Mouse (Mus musculus) kidney, postnatal 25 days (tissue): ENCODE data around the gene Acat2.
"Not testable (repeated sequence)": the region's sequence is repeated elsewhere in the genome, so short reads cannot be mapped to it uniquely, and the experiment has no call there.

Source experiments
- DNase-seq, 2 experiments: peaks; one replicate each; pipeline ENCODE4 v3.0.0; 2021; ENCODE audit warnings: mixed read lengths in 2 of 2

Acat2 gene

DNA sequence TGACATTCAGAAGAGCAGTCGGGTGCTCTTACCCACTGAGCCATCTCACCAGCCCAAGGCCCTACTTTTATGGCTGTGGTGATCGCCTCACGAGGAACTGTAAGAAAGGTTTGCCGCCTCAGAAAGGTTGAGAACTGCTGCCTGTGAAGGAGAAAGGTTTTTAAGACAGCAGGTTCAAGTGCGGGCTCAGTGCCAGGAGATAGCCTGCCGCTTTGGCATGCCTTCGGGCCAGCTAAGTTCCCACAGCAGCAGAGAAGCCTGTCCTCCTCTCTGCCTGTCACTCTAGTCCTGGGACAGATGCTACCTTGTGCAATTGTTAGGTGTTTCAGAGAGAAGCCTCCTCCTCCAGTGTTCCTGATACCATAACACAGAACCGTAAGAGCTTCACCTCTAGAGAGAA is 3.9 kb downstream of the Acat2 start:
- DNase-seq = peak; percentile 51 to 57

DNA sequence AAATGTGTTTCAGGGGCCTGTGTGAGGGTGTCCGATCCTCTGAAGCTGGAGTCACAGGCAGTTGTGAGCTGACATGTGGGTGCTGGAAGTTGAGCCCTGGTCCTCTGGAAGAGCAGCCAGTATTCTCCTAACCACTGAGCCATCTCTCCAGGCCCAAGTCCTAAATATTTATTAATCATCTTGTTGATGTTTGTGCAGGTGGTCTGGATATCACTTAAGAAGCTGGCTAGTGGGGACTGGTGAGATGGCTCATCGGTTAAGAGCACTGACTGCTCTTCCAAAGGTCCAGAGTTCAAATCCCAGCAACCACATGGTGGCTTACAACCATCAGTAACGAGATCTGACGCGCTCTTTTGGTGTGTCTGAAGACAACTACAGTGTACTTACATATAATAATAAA is 10.9 kb downstream of the Acat2 start:
- no peak for DNase-seq

DNA sequence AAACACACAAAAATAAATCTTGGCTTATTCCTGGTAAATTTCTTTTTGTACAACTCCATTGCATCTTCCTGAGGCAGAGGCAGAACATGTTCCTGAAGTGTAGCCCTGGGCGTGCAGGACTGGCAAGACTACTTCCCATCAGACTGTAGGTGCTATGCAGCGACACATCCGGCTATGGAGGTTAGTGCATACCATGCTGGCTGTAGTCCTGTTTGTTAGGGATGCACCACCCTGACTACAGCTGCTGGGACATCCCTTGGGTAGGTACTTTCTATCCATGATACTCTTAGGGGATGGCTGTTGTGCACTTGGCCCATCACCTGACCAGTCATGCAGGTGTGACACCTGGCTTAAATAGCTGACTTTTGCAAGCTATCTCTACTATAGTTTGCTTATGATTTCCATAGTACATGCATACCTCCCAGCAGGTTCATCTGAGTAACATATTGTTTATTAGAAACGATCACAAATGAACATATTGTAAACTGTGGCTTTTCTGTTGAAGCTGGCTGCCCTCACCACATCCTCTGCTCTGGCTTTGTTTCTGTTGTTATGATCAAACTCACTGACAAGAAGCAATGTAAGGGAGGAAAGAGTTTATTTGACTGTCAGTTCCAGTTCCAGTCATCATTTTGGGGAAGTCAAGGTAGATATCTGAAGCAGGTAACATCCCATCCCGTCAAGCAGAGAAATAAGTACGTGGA is 17.9 kb downstream of the Acat2 start:
- no peak for DNase-seq

DNA sequence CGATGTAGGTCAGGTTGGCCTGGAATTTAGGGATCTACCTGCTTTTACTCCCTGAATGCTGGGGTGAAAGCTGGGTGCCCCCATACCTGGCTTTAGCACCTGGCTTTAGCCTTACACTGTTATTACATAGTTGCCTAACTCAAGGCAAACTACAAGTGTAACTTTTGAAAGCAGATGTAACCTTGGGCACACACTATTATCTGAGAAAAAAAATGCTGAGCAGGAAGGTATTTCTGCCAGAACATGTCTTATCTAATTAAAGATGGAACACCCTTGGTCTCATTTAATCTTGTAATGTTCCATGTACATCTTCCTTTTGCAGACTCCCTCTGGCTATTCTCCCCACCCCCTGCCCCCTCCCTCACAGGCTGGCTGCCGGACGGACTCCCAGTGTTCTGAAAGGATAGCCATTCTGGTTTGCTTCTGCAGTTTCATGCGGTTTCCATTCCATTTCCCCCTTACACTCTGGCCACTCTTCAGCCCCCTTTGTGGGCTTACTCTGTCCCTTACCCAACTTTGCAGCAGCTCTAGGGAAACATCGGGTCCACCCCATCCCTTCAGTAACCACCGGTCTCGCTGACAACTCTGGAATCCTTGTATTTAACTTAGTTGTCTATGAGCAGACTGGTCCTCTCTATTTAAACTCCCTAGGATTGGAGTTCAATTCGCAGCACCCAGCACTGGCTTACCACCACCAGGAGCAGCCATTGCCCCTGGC is 18.8 kb downstream of the Acat2 start:
- no peak for DNase-seq

DNA sequence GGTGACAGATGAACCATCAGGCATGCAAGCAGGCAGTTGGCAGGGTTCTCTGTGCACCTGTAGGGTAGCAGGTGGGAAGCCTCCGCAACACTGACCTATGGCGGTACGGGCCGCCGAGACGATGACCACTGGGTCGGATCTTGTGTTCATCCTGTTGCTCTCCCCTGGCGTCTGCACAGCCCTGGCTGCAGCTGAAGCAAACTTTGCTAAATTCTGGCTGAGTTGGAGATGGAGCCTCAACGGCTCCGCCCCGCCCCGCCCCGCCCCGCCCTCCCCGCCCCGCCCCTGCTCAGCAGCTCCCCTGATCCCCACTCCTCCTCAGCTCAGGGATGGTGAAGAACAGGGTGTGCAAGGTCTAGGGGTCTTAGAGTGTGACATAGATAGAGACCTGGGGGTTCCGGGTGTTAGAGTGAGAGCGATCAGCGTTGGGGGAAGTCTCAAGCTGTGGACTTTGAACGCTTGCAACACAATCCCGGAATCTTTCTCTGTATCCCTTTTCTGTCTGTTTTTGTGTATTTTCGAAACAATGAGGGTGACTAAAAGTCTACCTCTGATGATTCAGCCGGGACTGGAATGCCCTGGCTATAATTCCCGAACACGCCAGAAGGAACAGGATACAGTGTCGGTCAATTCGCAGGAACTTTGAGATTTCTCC is 20.3 kb downstream of the Acat2 start, which contains the start of gene Acat3:
Gene Acat3, minus strand, starts transcription at position 450 of the 655 bp plus-strand sequence.
- DNase-seq = peak; percentile 28 to 57

GRCm38 (mm10) chr17:12939377-12940148 is 21.0 kb downstream of the Acat2 start:
- not testable (repeated sequence) for DNase-seq

- DNase-seq = no peak
These were observed 22.5 kb downstream of the Acat2 start for GRCm38 (mm10) chr17:12938077-12938476.

- no peak for DNase-seq
These were observed 23.1 kb downstream of the Acat2 start for GRCm38 (mm10) chr17:12937412-12937970.

- peak in 1 of 2 experiments; percentile 65 for DNase-seq
These were observed 24.8 kb downstream of the Acat2 start for GRCm38 (mm10) chr17:12935719-12936118.

- peak in 1 of 2 experiments; percentile 71 for DNase-seq
These were observed 29.0 kb downstream of the Acat2 start for GRCm38 (mm10) chr17:12931576-12931975.

- DNase-seq = no peak
These were observed 34.8 kb downstream of the Acat2 start for GRCm38 (mm10) chr17:12925703-12926180.

DNA sequence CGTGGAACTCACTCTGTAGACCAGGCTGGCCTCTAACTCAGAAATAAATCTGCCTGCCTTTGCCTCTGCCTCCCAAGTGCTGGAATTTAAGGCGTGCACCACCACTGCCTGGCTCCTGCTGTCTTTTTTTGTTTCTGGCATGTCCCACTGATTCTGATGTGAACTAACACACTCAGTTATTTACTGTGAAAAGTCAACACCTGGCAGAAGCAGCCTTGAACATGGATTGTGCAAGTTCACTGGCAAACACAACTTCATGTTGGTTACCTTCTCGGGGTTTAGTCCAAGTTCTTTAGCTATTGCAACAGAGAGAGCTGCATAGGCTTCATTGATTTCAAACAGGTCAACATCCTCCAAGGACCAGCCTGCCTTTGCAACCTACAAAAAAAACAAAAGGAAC is 35.5 kb downstream of the Acat2 start:
- no peak for DNase-seq

- no peak for DNase-seq
These were observed 39.5 kb downstream of the Acat2 start for GRCm38 (mm10) chr17:12921073-12921472.

GRCm38 (mm10) chr17:12916588-12917380 is 43.8 kb downstream of the Acat2 start:
- peak; percentile 42 to 66 for DNase-seq

GRCm38 (mm10) chr17:12915881-12916583 is 44.5 kb downstream of the Acat2 start, which contains the start of gene Mrpl18:
TSS of gene Mrpl18 (minus strand) at chr17:12916345.
- DNase-seq = peak; percentile 99 to 100

GRCm38 (mm10) chr17:12915488-12915880 is 45.1 kb downstream of the Acat2 start, which contains the start of gene Tcp1:
TSS of gene Tcp1 (plus strand) at chr17:12915701.
- peak in 1 of 2 experiments; percentile 63 for DNase-seq

DNA sequence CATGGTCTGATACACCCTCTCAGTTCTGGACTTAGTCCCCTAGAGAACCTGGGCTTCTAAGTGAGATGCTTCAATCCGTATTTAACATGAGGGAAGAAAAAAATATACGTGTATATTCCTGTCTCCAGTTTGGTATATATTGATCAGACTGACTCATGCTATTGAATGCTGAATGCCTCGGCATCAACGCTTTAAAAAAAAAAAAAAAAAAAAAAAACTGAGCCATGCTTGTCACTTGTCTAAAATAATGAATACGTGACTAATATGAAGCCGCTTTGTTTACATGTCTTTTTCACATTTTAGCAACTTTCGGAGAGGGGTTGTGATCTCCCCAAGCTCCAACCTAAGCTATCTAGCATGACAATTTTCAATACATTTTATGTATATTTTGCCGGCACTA is 50.2 kb downstream of the Acat2 start:
- no peak for DNase-seq

DNA sequence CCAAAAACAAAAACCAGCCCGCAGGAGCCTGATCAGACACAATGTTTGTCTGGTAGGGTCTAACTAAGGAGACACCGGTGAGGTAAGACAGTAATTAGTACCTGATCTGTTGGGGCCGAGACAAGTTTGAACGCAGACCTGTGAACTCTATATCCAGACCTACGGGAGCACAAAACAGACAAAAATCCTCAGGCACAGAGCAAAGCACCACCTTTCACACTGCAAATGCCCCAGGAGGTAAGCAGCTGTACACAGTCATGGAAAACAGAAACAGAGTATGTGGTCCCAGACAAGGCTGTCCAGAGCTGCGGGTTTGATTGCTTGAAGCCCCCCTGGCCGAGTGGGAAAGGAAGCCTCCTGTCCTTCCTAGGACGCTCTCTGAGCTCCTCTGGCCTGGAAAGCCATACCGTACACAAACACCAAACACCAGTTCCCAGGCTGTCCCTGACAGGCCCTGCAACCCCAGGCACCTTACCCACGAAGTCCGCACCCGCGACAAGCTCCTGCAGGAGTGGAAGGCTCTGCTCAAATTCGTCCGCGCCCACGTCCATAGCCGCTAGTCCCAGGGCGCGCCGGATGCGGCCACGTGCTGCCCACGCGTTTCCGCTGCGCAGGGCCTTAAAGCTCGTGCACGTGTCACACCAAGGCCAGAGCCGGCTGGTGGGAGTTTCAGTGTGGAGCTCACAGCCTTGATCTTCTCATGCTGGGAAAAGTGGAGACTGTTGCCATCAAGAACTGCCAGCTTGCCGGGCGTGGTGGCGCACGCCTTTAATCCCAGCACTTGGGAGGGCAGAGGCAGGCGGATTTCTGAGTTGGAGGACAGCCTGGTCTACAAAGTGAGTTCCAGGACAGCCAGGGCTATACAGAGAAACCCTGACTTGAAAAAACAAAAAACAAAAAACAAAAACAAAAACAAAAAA is 50.9 kb downstream of the Acat2 start, which contains the start of gene Pnldc1:
Gene Pnldc1, minus strand, starts transcription at position 870 of the 920 bp plus-strand sequence.
- DNase-seq = no peak

- peak in 1 of 2 experiments; percentile 6 for DNase-seq
These were observed 54.1 kb downstream of the Acat2 start for GRCm38 (mm10) chr17:12906436-12906835.
